Mouse (Mus musculus): ENCODE data around the gene Mical3. TPM values are rescaled to one million over a fixed set of nuclear protein-coding genes. Genes with fewer than 3 reads are reported as not detected.

Gene Mical3
- total and polyA plus RNA-seq, 2 experiments = 5.8 to 7.9 TPM

DNA sequence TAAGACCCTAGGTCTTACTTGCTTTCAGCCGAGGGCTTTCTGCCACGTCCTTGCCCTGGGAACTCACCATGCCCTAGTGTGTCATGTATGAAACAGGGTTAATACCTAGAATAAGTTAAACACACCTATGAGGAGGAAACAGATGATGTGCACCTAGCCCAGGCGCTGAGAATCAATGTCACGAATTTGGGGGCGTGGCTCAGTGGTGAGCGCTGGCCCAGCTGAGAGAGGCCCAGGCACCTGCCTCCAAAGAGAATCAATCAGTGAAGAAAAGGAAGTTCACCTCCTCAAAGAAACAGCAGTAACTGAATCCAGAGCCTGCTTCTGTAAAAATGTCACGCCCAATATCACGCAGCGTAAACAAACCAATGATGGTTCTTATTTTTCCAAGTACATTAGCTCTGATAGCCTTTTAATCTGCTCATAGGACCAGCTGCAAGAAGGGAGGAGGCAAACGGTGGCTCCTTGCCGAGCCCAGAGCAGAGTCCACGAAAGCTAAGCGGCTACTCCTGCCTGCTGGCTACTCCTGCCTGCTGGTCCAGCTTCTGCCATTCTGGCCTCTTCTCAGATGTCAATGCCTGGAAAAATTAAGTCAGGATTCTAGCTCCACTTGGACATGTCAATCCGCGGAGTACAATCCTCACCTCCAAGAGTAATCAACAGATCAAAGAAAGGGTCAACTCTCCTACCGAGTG is 23.9 kb downstream of the Mical3 start:
- WGBS = 57% methylated on average over 16 of the region's 16 CpGs
- peak; percentile 82 for DNase-seq (ENCODE audit: extremely low read depth, low read depth, low spot score)
- Histone ChIP-seq H3K4me1 (ENCODE audit: control insufficient read depth, insufficient read depth, low read length) (peaks cover 10% of the 10 kb centered on the region), H3K27ac (replicated peaks; ENCODE audit: insufficient read depth, low read depth, low read length) (no peak overlapping the region), H3K9ac (ENCODE audit: low read depth, low read length) (no peak overlapping the region), H3K79me2 (ENCODE audit: control insufficient read depth, insufficient read depth, low read length) (peaks cover 52% of the 10 kb centered on the region), H3K27me3 (ENCODE audit: control insufficient read depth, insufficient read depth, low read length) (no peaks in the 10 kb centered on the region), H3K36me3 (ENCODE audit: control insufficient read depth, insufficient read depth, low read length) (no peaks in the 10 kb centered on the region; the same call in 1 of the 2 replicates), H3K4me3 (ENCODE audit: insufficient read depth, low read depth, low read length) (no peak overlapping the region)
- TF ChIP-seq CTCF (IDR thresholded peaks at IDR 0.05; ENCODE audit: low read depth, low read length) = no peak
- TF ChIP-seq POLR2A (IDR thresholded peaks at IDR 0.05; ENCODE audit: extremely low read depth, insufficient read depth, low read length) = no peak

DNA sequence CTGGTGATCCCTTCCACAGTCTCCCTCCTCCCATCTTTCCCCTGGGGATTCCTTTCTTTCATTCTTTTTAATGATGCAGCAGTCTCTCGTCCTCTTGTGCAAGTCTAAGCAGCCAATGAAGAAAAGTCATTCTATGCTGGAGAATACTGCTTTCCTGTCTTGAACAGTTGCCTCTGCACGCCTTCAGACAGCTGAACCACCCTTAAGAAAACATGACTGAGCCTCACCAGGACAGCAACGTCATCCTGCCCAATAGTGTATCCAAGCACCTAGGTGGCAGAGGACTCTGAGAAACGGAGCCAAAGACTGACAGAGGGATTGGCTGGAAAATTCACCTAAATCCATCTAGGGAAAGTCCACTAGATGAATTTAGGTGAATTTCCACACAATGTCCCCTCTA is 25.1 kb downstream of the Mical3 start:
- no peak overlapping the region for H3K9ac ChIP-seq (ENCODE audit: low read depth, low read length)
- H3K79me2 ChIP-seq (ENCODE audit: control insufficient read depth, insufficient read depth, low read length) = peaks cover 57% of the 10 kb centered on the region
- WGBS = 79% methylated on average over 4 of the region's 4 CpGs
- no peak overlapping the region for H3K27ac ChIP-seq (replicated peaks; ENCODE audit: insufficient read depth, low read depth, low read length)
- peaks cover 13% of the 10 kb centered on the region for H3K4me1 ChIP-seq (ENCODE audit: control insufficient read depth, insufficient read depth, low read length)
- DNase-seq (ENCODE audit: extremely low read depth, low read depth, low spot score) = no peak
- no peaks in the 10 kb centered on the region for H3K27me3 ChIP-seq (ENCODE audit: control insufficient read depth, insufficient read depth, low read length)
- H3K36me3 ChIP-seq (ENCODE audit: control insufficient read depth, insufficient read depth, low read length) = no peaks in the 10 kb centered on the region; the same call in 1 of the 2 replicates
- TF ChIP-seq CTCF (IDR thresholded peaks at IDR 0.05; ENCODE audit: low read depth, low read length) = no peak
- no peak overlapping the region for H3K4me3 ChIP-seq (ENCODE audit: insufficient read depth, low read depth, low read length)

DNA sequence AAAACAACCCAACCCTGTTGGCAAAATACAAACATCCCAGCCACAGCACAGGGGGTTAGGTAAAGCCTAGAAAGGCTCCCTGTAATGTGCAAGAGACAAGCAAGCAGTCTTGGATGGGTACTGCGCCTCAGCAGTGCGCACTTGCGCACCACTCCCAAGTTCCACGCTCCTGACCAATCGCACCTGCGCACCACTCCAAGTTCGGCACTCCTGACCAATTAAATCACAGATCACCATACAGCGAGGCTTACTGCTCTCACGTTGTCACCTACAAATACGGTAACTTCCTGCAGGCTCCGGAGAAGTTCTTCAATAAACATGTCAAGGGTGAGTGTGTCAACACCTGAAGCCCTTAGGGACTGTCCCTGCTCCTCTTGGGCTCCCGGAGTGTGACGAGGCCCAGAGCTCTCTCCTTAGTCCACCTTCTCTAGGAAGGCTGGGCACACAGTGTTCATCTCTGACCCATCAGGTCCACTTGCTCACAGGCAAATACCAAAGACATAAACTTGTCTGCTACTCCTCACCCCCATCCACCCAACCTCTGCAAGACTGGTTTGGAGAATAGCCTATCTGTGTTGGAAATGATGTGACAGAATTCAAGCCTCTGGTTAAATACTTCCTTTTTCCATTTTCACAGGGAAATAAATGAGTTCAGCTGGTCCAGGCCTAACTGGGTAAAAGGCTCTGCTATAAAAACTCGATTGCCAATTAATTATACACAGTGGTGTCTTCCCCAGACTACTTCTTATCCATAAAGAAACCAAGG is 27.2 kb downstream of the Mical3 start:
- TF ChIP-seq CTCF (IDR thresholded peaks at IDR 0.05; ENCODE audit: low read depth, low read length) = no peak
- TF ChIP-seq POLR2A (IDR thresholded peaks at IDR 0.05; ENCODE audit: extremely low read depth, insufficient read depth, low read length) = no peak
- Histone ChIP-seq H3K4me1 (ENCODE audit: control insufficient read depth, insufficient read depth, low read length) (peaks cover 14% of the 10 kb centered on the region), H3K9ac (ENCODE audit: low read depth, low read length) (no peak overlapping the region), H3K27ac (replicated peaks; ENCODE audit: insufficient read depth, low read depth, low read length) (no peak overlapping the region), H3K4me3 (ENCODE audit: insufficient read depth, low read depth, low read length) (no peak overlapping the region), H3K79me2 (ENCODE audit: control insufficient read depth, insufficient read depth, low read length) (peaks cover 54% of the 10 kb centered on the region), H3K27me3 (ENCODE audit: control insufficient read depth, insufficient read depth, low read length) (no peaks in the 10 kb centered on the region), H3K36me3 (ENCODE audit: control insufficient read depth, insufficient read depth, low read length) (no peaks in the 10 kb centered on the region; the same call in 1 of the 2 replicates)
- WGBS = 91% methylated on average over 14 of the region's 14 CpGs
- no peak for DNase-seq (ENCODE audit: extremely low read depth, low read depth, low spot score)

DNA sequence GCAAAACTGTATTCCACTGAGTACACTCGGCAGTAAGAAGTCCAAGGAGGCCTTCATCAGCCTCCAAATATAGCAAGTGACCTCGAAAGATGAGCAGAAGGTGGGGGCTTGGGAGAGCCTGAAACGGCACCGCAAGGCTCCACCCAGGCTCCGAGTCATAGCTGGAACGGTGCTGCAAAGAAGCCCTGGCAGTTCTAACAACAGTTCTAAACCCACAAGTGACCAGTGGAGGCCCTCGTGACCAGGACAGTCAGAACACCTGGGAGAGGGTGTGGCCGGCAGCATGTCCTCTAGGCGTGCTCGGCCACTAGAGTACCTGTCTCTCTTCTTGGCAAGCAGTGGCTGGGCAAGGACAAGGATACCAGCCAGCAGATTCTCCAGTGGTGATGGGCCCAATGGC is 27.9 kb downstream of the Mical3 start:
- 84% methylated on average over 10 of the region's 10 CpGs for WGBS
- no peak overlapping the region for H3K4me3 ChIP-seq (ENCODE audit: insufficient read depth, low read depth, low read length)
- no peak overlapping the region for H3K9ac ChIP-seq (ENCODE audit: low read depth, low read length)
- H3K27me3 ChIP-seq (ENCODE audit: control insufficient read depth, insufficient read depth, low read length) = no peaks in the 10 kb centered on the region
- no peak for DNase-seq (ENCODE audit: extremely low read depth, low read depth, low spot score)
- no peak overlapping the region for H3K27ac ChIP-seq (replicated peaks; ENCODE audit: insufficient read depth, low read depth, low read length)
- H3K4me1 ChIP-seq (ENCODE audit: control insufficient read depth, insufficient read depth, low read length) = peaks cover 19% of the 10 kb centered on the region
- TF ChIP-seq CTCF (IDR thresholded peaks at IDR 0.05; ENCODE audit: low read depth, low read length) = no peak
- TF ChIP-seq POLR2A (IDR thresholded peaks at IDR 0.05; ENCODE audit: extremely low read depth, insufficient read depth, low read length) = no peak
- H3K79me2 ChIP-seq (ENCODE audit: control insufficient read depth, insufficient read depth, low read length) = peaks cover 55% of the 10 kb centered on the region
- no peaks in the 10 kb centered on the region; the same call in 1 of the 2 replicates for H3K36me3 ChIP-seq (ENCODE audit: control insufficient read depth, insufficient read depth, low read length)

DNA sequence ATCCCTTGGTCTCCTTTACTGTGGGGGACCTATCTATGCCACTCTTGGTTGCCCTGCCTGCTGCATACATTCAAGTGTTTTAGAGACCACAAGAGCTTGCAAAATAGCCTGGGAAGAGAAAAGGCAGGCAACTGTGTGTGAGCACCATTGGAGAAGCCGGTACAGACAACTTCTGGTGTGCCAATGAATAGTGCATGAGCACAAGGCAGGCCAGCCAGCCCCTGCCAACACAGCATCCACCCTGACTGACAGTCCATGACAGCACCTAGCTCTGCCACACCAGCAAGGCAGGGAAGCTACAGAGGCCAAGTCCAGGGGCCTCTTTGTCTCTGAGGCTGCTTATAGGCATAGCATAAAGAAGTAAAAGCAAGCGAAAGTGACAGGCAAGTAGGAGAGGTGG is 28.7 kb downstream of the Mical3 start:
- Histone ChIP-seq H3K4me3 (ENCODE audit: insufficient read depth, low read depth, low read length) (no peak overlapping the region), H3K9ac (ENCODE audit: low read depth, low read length) (no peak overlapping the region), H3K4me1 (ENCODE audit: control insufficient read depth, insufficient read depth, low read length) (peaks cover 22% of the 10 kb centered on the region), H3K27me3 (ENCODE audit: control insufficient read depth, insufficient read depth, low read length) (no peaks in the 10 kb centered on the region), H3K79me2 (ENCODE audit: control insufficient read depth, insufficient read depth, low read length) (peaks cover 60% of the 10 kb centered on the region), H3K27ac (replicated peaks; ENCODE audit: insufficient read depth, low read depth, low read length) (no peak overlapping the region), H3K36me3 (ENCODE audit: control insufficient read depth, insufficient read depth, low read length) (no peaks in the 10 kb centered on the region; the same call in 1 of the 2 replicates)
- no peak for DNase-seq (ENCODE audit: extremely low read depth, low read depth, low spot score)
- no peak for TF ChIP-seq CTCF (IDR thresholded peaks at IDR 0.05; ENCODE audit: low read depth, low read length)
- no peak for TF ChIP-seq POLR2A (IDR thresholded peaks at IDR 0.05; ENCODE audit: extremely low read depth, insufficient read depth, low read length)
- 87% methylated on average over 2 of the region's 2 CpGs for WGBS

DNA sequence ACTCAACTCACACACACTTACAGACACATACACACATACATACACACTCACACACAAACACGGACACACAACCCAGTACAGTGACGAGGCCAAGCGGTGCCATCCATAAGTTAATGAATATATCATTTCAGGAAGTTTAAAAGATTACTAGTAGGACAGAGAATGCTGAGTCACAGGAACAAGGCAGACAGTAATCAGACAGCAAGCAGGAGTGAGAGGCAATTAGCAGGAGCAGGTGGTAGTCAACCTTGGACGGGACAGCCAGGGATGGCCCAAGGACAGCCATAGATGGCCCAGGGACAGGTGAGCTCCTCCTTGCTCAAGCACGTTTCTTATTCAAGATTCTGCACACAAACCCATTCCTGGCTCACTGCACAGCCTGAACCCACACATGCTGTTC is 29.6 kb downstream of the Mical3 start:
- Histone ChIP-seq H3K9ac (ENCODE audit: low read depth, low read length) (no peak overlapping the region), H3K27ac (replicated peaks; ENCODE audit: insufficient read depth, low read depth, low read length) (no peak overlapping the region), H3K4me1 (ENCODE audit: control insufficient read depth, insufficient read depth, low read length) (peaks cover 27% of the 10 kb centered on the region)

More for the DNA sequence above, 29.6 kb downstream of the Mical3 start:
- no peaks in the 10 kb centered on the region for H3K27me3 ChIP-seq (ENCODE audit: control insufficient read depth, insufficient read depth, low read length)
- H3K36me3 ChIP-seq (ENCODE audit: control insufficient read depth, insufficient read depth, low read length) = no peaks in the 10 kb centered on the region; the same call in 1 of the 2 replicates
- H3K4me3 ChIP-seq (ENCODE audit: insufficient read depth, low read depth, low read length) = no peak overlapping the region
- 63% methylated on average over 5 of the region's 5 CpGs for WGBS
- no peak for DNase-seq (ENCODE audit: extremely low read depth, low read depth, low spot score)
- no peak for TF ChIP-seq CTCF (IDR thresholded peaks at IDR 0.05; ENCODE audit: low read depth, low read length)
- no peak for TF ChIP-seq POLR2A (IDR thresholded peaks at IDR 0.05; ENCODE audit: extremely low read depth, insufficient read depth, low read length)
- peaks cover 55% of the 10 kb centered on the region for H3K79me2 ChIP-seq (ENCODE audit: control insufficient read depth, insufficient read depth, low read length)

Data from liver, adult 2 months (tissue).